Mouse (Mus musculus): ENCODE measurements around the gene Aplnr.

DNA sequence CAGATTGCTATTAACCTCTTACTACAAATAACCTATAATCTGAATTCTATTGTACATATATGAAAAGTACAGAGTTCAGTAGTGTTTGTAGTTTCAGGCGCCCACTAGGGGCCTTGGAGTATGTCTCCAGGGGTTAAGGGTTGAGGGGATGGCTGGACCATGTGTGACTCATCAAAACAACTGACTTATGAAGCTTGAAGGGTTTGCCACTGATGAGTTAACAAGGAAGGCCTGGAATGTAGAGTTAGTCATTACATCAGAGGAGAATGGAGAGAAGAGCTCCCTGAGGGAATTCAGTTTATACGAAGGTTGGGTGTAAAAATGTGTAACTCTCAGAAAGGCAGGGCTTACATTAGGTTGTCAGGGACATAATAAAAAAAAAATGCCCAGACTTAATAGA lies 38.0 kb upstream of the Aplnr start:
- TF ChIP-seq CEBPB (IDR thresholded peaks at IDR 0.05; ENCODE audit: low read depth), result peak; percentile 50
- TF ChIP-seq MAX (IDR thresholded peaks at IDR 0.05), result no peak
- TF ChIP-seq CTCF (IDR thresholded peaks at IDR 0.05; ENCODE audit: control insufficient read depth, insufficient read depth, insufficient read length), result no peak
- TF ChIP-seq USF1 (IDR thresholded peaks at IDR 0.05; ENCODE audit: low read depth), result no peak
- TF ChIP-seq MYOG (IDR thresholded peaks at IDR 0.05; ENCODE audit: control insufficient read depth, extremely low read depth, insufficient read length), result no peak
- TF ChIP-seq MYOD1 (IDR thresholded peaks at IDR 0.05; ENCODE audit: control insufficient read depth, insufficient read length, low read depth), result no peak
